Mouse (Mus musculus): Measurements from ENCODE around the gene Alkbh6.

Alkbh6 gene

DNA sequence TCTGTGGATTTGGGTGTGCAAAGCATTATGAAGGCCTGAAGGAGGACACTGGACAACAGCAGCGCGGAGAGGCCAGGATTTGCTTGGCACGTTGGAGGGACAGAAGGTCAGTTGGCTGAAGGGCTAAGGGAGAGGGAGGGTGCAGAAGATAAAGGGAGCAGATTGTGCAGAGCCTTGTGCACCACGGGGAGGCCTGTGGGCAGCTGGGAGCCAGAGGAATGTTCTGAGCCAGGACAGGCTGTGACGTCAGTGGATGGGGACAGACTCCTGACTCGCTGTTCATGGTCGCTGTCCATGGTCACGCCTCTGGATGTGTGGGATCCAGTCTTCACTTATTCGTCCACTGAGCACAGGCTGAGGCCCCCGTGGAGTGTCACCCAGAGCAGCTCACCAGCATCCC, 13.4 kb upstream of the Alkbh6 start:
- DNase-seq (ENCODE audit: low read depth): no peak

DNA sequence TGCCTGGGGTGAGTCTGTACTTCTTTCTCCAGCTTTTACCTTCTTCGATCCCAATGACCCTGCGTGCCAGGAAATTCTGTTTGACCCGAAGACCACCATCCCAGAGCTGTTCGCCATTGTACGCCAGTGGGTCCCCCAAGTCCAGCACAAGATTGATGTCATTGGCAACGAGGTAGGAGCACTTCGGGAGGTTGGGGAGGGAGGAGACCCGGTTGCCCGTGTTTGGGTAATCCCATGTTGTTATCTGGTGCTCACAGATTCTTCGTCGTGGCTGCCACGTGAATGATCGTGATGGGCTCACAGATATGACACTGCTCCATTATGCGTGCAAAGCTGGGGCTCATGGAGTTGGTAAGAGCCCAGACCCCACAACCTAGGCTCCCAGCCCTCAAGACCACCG, 11.7 kb upstream of the Alkbh6 start:
- no peak for DNase-seq (ENCODE audit: low read depth)

DNA sequence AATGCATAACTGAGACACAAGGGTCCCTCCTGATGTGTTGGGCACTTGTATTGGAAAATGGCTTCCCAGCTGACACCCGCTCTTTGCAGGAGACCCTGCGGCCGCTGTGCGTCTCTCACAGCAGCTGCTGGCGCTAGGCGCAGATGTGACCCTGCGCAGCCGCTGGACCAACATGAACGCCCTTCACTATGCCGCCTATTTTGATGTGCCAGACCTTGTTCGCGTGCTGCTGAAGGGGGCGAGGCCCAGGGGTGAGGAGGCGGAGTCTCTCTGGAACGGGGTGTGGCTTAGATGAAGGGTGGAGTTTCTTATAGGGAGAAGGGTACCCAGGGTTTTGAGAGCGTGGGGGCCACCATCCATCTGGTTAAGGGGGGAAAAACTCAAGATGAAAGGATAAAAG, 11.3 kb upstream of the Alkbh6 start:
- no peak for DNase-seq (ENCODE audit: low read depth)

DNA sequence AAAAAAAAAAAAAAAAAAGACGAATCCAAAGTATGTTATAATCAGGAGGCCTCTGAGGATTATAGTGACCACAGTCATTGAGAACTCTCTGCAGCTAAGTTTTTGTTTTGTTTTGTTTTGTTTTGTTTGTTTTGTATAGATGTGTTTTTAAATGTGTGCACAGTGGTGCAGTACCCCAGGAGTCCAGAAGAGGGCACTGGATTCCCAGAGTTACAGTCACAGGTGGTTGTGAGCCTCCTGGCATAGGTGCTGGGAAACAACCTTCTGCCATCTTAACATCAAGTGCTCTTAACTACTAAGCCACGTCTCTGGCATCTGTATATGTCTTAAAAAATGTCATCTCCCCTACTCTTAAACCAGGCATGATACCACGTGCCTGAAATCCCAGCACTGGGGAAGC, 7.6 kb upstream of the Alkbh6 start:
- peak; percentile 79 for DNase-seq (ENCODE audit: low read depth)

DNA sequence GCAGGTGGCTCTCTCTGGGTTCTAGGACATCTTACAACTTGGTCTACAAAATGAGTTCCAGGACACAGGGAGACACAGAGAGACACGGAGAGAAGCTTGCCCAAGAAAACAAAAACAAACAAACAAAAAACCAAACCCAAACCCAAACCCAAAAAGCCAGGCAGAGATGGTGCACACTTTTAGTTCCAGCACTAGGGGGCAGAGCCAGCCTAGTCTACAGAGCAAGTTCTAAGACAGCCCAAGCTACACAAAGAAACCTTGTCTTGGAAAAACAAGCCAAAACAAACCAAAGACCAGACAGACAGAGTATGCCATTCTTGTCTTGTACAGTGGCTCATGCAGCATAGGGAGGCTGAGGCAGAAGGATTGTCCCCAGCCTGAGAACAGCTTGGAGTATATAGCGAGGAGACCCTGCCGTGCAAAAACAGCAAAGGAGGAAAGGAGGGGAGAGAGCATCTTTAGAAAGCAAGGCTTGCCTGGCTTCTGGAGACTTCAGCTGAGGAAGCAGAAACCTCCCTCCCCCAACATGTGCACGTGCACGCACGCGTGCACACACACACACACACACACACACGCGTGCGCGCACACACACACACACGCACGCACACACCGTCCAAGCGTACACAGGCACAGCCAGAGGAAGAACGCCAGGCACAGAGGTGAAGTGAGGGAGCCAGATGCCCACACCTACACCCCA, 2.3 kb upstream of the Alkbh6 start:
- peak; percentile 66 for DNase-seq (ENCODE audit: low read depth)

DNA sequence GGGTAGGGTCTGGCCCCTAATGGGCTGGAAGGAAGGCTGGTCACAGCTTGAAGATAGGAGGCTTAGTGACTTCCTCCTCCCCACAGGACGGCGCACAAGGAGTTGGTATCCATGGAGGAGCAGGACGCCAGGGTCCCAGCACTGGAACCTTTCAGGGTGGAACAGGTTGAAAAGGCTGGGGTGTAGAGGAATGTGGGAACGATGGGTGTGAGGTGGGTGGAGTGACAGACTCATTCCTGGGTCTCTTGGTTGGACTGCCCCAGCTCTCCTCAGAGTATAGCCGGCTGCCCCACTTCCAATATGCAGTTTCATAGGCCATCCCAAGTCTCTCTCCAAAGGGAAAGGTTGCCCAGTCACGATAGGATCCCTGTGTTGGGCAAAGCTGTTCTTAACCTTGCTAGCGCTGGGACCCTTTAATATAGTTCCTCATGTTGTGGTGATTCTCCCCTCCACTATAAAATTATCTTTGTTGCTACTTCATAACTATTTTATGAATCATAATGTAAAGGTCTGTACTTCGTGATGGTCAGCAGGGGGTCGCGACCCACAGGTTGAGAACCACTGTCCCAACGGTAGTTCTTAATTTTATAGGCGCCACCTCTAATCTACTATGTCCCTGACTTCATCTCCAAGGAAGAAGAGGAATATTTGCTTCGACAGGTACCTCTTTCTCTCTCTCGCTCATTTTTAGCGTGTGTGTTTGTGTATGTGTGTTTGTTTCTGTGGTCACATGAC, 1.0 kb downstream of the Alkbh6 start:
- DNase-seq (ENCODE audit: low read depth): no peak

DNA sequence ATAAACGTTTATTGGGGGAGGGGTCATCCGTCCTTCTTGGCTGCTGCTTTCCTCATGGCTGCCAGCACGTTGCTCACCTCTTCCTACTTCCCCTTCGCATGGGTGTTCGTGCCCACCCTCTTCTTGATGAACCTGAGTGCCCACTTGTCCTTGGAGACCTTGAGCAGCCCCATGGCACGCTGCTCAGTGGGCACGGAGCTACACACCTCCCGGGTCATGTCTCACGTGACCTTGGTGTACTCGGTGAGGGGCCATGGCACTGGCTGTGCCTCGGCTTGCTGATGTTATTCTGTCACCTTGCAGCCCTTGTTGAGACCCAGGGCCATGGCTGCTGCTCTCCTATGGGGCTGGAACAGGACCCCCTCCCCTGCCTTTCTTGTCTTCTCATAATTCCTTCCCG, 1.6 kb downstream of the Alkbh6 start:
- no peak for DNase-seq (ENCODE audit: low read depth)

DNA sequence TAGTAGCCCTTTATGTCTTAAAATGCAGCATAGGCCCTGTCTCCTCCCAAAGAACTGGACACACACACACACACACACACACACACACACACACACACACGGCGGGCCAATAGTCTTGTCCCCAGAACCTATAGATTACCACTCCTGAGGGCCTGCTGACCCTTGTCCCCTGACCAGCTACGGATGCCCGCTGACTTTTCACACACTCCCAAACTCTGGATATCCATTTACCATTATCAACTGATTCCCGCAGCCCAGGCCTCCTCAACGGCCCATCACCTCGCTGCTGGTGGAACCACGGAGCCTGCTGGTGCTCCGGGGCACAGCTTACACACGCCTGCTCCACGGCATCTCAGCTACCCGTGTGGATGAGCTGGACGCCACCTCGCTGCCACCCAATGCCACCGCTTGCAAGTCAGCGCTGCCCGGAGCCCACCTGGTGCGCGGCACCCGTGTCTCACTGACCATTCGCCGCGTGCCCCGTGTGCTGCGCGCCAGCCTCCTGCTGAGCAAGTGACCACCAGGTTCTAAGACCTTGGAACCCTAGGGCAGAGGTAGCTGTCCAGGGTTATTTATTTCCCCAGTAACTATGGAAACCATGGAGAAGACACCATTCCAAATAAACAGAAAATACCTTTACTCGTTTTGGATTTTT, 5.3 kb downstream of the Alkbh6 start:
- no peak for DNase-seq (ENCODE audit: low read depth)

DNA sequence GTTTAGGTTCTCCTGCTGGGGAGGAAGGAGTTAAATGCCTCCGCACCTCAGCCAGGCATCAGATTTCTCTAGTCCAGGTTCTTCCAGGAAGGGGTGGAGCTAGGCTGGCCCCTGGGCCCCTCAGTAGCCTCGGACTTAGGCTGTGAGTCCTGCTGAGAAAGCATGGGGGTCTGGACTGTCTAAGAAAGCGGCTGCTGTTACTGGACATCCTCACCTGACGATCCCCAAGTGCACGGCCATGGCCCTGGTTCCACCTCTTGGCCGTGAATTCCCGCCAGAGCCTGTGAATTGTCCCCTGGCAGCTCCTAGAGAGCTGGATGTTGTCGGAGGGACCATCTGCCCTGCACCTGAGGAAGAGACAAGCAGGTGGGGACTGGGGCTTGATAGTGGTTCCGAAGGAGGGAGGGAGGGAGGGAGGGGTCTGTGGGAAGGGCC, 6.2 kb downstream of the Alkbh6 start, which contains the start of gene Syne4:
TSS of gene Syne4 (plus strand) at position 87 of the 435 bp plus-strand sequence.
- DNase-seq (ENCODE audit: low read depth): no peak

DNA sequence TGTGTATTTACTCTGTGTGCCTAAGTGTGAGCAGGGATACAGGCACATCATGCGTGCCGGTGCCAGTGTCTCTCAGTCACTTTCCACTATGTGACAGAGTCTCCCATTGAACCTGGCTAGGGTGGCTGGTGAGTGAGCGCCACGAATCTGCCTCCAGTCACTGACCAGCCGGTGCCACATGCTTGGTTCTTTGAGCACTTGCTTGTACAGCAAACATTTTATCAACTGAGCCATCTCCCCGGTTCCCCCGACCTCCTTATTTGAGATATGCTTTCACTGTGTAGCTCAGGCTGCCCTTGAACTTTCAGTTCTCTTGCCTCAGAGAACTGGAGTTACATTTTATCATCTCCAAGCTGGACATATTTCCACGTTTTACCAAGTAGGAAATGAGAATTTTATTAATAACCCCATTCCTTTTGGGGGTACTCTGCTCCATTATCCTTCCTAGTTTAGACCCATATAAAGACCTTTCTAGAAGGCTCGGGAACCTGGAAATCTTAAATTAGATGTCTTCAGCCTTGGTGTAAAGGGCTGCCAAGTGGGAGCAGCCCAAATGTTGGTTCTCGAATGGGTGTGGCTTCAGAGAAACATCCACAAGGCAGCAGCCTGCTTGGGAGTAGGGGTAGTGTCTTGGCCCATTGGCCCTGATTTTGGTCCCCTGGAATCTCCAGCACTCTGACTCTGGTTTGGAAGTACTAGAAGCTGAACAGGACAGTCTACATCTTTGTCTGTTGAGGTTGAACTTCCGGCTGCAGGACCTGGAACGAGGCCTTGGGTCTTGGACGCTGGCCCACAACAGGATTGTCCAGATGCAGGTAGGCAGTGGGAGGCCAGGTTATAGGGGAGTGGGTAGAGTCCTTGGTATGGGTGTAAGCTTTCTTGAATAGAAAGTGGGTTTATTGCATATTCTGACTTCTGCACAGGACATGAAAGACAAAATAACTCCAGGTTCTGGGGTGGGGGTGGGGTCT, 7.3 kb downstream of the Alkbh6 start:
- DNase-seq (ENCODE audit: low read depth): no peak

DNA sequence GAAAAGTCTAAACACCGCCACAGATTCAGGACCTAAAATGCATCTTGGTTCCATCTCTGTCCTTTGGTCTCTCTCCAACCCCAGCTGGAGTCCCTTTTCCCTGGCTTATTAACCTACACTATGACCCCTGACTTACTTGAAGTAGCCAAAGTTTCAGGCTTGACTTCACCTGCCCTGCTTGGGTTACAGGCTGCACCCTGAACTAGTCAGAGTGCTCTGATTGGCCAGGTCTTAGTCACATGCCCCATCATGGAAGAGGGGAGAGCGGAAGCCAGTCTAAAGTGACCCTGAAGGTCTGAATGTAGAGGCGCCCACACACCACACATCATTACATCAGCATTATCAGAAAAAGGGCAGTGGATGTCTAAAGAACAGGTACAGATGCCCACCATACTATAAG, 9.6 kb downstream of the Alkbh6 start:
- DNase-seq (ENCODE audit: low read depth): no peak

DNA sequence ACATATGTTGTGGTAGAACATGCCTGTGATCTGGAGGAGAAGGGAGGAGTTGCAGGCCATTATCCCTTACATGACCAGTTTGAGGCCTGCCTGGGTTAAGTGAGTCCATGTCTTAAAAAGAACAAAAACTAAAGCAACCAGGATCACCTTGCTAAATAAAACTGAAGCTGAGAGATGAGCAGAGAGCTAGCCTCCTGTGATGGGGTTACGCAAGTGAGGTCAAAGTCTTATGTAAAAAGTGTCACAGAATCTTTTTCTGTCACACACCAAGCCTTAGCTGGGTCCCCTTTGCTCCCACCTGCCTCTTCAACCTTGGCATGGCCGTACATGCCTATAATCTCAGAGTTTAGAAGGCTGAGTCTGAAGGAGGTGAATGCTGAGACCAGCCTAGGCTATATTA, 12.4 kb downstream of the Alkbh6 start:
- no peak for DNase-seq (ENCODE audit: low read depth)

DNA sequence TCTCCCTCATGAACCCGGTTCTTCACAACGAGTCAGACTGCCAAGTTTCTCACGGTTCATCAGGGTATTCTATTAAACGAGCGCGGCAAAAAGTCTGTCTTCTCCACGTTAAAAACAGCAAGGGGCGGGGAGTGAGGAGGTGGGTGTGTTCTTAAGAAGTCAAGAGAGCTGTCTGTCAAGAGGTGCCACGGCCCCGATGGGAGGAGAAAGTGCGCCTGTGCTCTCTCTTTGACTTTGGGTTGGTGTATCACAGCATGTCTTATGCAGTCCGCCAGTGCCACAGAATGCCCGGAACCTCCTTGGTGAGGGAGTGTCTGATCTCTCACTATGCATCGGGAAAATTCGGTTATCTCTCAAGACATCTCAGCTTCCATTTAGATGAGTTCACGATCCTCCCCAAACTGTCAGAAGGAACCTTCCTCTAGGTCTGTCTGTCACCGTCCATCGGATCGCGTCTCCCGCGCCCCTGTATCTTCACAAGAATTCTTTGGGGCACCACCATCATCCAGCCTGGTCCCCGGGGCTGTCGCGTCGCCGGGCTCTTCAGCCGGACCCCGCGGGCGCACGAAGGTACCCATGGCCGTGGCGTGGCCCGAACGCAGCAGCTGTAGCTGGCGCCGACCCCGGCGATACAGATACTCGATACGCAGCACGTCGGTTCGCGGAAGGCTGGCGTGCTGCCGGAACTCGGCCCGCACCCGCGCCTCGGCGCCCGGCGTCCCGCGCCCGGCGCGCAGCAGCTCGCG, 13.2 kb downstream of the Alkbh6 start, which contains the start of gene E130208F15Rik:
TSS of gene E130208F15Rik (plus strand) at position 202 of the 746 bp plus-strand sequence.
- peak; percentile 91 for DNase-seq (ENCODE audit: low read depth)

DNA sequence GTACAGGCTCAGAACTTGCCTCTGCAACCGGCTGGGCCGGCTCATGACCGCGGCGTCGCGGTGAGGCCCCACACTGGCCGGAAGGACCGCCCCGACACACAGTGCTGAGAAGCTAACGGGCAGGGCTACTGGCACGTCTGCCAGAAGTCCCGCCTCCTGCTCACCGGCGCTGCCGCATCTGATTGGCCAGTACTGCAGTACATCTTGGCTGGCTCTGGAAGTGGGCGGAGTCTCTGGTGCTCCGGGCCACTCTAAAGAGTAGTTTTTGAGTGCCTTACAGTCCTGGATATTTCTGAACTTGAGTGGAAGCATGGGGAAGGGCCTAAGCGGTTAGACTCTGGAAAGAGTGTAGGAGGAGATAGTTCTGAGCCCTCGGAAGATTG, 13.8 kb downstream of the Alkbh6 start:
- peak; percentile 96 for DNase-seq (ENCODE audit: low read depth)

DNA sequence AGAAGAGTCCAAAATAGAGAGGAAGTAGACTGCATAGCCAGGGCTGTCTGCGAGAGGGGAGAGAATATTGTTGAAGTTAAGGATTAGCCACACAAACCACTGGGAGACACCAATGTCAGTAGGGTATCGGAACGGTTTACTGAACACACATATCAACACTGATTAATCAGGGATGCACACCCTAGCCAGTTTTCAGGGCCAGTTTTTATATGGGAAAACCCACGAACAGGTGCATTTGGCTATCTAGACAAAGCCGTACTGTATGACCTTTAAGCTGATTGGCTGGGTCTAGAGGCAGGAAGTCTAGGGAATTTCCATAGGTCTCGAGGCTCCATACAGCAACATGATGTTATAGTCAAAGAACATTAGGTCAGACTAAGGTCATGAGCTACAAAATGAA, 14.3 kb downstream of the Alkbh6 start:
- peak; percentile 83 for DNase-seq (ENCODE audit: low read depth)

DNA sequence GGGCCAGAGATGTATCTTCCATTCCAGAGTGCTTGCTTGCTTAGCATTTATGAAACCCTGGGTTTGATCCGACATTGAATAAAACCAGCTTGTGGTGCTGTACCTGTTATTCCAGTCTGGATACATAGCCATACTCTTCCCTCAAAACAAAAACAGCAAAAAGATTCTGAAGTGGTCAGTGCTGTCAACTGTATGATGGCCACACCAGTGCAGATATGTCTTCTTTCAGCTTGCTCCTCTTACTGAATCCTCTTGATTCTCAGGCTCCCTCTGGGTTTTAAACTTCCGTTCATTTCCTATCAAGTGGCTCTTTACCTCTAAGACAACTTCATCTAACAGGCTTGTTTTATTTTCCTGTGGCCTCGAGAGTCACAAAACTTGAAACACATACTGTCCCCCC, 15.3 kb downstream of the Alkbh6 start, which contains the start of gene Sdhaf1:
TSS of gene Sdhaf1 (minus strand) at position 101 of the 400 bp plus-strand sequence.
- no peak for DNase-seq (ENCODE audit: low read depth)

DNA sequence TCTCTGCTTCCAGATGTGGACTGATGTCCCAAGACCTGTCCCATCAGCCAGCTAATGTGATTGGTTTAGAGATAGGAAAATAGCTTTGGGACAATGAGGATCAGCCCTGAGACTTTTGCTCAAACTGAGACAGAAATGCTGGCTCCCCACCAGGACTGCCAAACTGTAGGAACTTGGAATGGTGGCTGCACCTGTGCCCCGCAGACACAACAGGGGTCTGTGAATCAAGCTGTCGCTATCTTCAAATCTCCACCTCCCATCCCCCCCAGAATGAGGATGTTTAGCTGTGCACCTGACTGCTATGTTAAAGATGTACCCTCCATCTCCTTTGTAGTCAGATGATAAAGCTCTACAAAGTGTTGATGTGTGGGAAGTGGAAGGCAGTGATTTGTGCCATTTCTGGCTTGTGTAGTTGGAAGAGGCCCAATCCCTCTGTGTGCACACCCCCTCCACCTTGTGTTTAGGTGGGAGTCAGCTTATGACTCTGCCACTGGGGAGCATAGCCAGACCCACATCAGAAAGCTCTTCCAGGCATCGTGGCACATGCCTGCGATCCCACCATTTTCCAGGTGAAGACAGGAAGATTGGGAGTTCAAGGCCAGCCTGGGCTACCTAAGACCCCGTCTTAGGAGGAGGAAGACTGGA, 15.9 kb downstream of the Alkbh6 start:
- DNase-seq (ENCODE audit: low read depth): no peak

DNA sequence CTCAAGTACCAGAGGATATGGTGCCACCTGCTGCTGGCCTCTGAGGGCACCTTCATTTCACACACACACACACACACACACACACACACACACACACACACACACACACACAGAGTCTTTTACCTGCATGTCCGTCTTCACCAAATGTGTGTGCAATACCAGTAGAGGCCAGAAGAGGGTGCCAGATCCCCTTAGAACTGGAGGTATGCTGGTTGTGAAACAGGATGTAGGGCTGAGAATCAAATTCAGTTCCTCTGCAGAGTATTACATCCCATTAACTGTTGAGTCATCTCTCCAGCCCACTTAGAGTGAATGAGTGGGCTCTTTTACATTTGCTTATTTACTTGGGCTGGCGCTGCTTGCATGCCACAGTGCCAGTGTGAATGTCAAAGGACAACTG, 16.8 kb downstream of the Alkbh6 start:
- peak; percentile 86 for DNase-seq (ENCODE audit: low read depth)

DNA sequence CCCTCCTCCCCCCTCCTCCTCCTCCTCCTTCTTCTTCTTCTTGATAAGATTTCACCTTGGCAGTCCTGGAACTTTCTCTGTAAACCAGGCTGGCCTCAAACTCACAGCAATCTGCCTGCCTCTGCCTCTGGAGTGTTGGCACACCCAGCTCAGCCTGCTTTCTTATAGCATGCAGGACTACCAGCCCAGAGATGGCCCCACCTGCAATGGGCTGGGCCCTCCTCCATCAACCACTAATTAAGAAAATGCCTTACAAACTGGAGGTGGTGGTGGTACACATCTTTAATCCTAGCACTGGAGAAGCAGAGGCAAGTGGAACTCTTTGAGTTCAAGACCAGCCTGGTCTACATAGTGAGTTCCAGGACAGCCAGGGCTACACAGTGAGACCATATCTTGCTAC, 17.9 kb downstream of the Alkbh6 start:
- no peak for DNase-seq (ENCODE audit: low read depth)

DNA sequence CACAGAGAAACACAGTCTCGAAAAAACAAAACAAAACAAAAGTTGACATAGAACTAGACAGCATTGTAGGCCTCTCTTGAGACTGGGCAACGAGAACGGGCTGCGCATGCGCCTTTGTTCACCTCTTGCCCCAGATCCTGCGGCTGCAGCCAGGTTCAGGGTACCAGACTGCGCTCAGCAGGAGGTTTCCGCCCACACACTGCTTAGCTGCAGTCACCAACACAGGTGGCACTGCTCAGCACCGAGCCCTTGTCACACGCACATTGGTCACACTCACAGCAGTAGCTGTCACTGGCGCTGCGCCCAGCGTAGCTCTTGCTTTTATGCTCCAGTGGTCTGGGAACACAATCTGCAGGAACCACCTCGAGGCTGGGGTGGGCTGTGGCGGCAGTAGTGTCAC, 18.6 kb downstream of the Alkbh6 start:
- DNase-seq (ENCODE audit: low read depth): peak; percentile 34

DNA sequence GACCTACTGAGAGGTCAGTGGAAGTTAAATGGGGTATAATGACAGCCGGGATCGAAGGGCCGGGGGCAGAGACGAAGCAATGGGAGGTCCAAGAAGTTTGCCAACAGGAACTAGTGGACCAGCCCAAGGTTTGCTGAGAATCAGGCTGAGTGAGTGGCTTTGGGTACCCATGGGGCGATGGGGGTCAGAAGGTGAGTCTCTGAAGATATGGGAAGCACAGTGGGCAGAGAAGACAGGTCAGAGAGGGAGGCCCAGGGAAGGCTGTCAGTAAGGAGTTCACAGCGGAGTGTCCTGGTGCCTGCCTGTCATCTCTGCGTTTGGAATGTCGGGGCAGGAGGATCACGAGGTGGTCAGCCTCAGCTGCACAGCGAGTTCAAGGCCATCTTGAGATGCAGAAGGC, 19.9 kb downstream of the Alkbh6 start:
- no peak for DNase-seq (ENCODE audit: low read depth)
